Mouse (Mus musculus) CH12.LX (cell line): ENCODE results near the gene Dclk2. TPM values are rescaled to one million over a fixed set of nuclear protein-coding genes. Genes with fewer than 3 reads are reported as not detected.

Experiments used
- DNase-seq: peaks from one replicate; pipeline ENCODE4 v3.0.0-alpha.2; 2013; ENCODE audit errors: extremely low read depth
- H3K27ac ChIP-seq: 2 replicates; pipeline ENCODE4 v1.5.1; 2012; ENCODE audit warnings: low read depth, mild to moderate bottlenecking, control low read depth, moderate library complexity; ENCODE audit not compliant: insufficient read depth
- H3K27me3 ChIP-seq: replicated peaks from 2 replicates; pipeline ENCODE3; 2012; ENCODE audit warnings: inconsistent platforms
- H3K36me3 ChIP-seq, 2 experiments: replicated peaks in 1 of 2; 2 replicates each; pipeline versions ENCODE3 to v1.6.1; 2012; ENCODE audit warnings: inconsistent platforms in 1 of 2, low read length in 1 of 2, mild to moderate bottlenecking in 1 of 2, mixed read lengths in 1 of 2, moderate library complexity in 1 of 2; ENCODE audit not compliant: control insufficient read depth in 1 of 2, insufficient read depth in 1 of 2
- H3K4me1 ChIP-seq, 2 experiments: 2 replicates each; pipeline ENCODE4 v1.6.1; 2012; ENCODE audit warnings: inconsistent platforms in 1 of 2, moderate library complexity in 1 of 2; ENCODE audit not compliant: insufficient read depth in 2 of 2, control insufficient read depth in 1 of 2
- H3K4me2 ChIP-seq: 2 replicates; pipeline ENCODE4 v1.6.1; 2012; ENCODE audit warnings: low read depth, mild to moderate bottlenecking, control low read depth; ENCODE audit not compliant: poor library complexity, insufficient read depth, severe bottlenecking
- H3K4me3 ChIP-seq, 3 experiments: fragments of 150-350 bp in 1 of 3; sonication (generic) in 1 of 3; replicated peaks in 1 of 3; 2 replicates each; pipeline versions ENCODE3 to v1.5.1; 2011 to 2012; ENCODE audit warnings: low read depth in 2 of 3, low read length in 2 of 3, mild to moderate bottlenecking in 2 of 3, moderate library complexity in 2 of 3, control low read depth in 1 of 3, improper control_type of control experiment in 1 of 3, inconsistent platforms in 1 of 3, mixed read lengths in 1 of 3; ENCODE audit not compliant: poor library complexity in 1 of 3
- H3K79me2 ChIP-seq: replicated peaks from 2 replicates; pipeline ENCODE4 v1.6.1; 2012; ENCODE audit warnings: mild to moderate bottlenecking, moderate library complexity; ENCODE audit not compliant: control insufficient read depth, poor library complexity, insufficient read depth, severe bottlenecking; ENCODE audit errors: extremely low read depth
- H3K9ac ChIP-seq: 2 replicates; pipeline ENCODE4 v1.6.1; 2012; ENCODE audit warnings: low read depth, mild to moderate bottlenecking, control low read depth, moderate library complexity; ENCODE audit not compliant: insufficient read depth
- H3K9me3 ChIP-seq: replicated peaks from 2 replicates; pipeline ENCODE3; 2012; ENCODE audit warnings: low read length, inconsistent platforms, mixed read lengths
- BHLHE40 ChIP-seq: IDR thresholded peaks from 2 replicates; pipeline ENCODE4 v1.6.1; 2011; ENCODE audit warnings: mild to moderate bottlenecking, low read depth, low read length, improper control_type of control experiment
- CHD2 ChIP-seq: IDR thresholded peaks from 2 replicates; pipeline ENCODE4 v1.6.1; 2011; ENCODE audit warnings: low read length, improper control_type of control experiment
- CTCF ChIP-seq, 2 experiments: IDR thresholded peaks in 1 of 2; conservative IDR thresholded peaks in 1 of 2; 2 replicates each; pipeline ENCODE4 v1.5.1; 2011 to 2012; ENCODE audit warnings: low read depth in 2 of 2, low read length in 2 of 2, improper control_type of control experiment in 1 of 2, inconsistent platforms in 1 of 2, mild to moderate bottlenecking in 1 of 2, moderate library complexity in 1 of 2
- ELF1 ChIP-seq: IDR thresholded peaks from 2 replicates; pipeline ENCODE4 v1.6.1; 2014; ENCODE audit warnings: low read depth, mild to moderate bottlenecking, inconsistent platforms, low read length, improper control_type of control experiment
- HCFC1 ChIP-seq: IDR thresholded peaks from 2 replicates; pipeline ENCODE4 v1.6.1; 2012; ENCODE audit warnings: low read depth, mild to moderate bottlenecking, inconsistent platforms, low read length, improper control_type of control experiment
- IRF4 ChIP-seq: IDR thresholded peaks from 2 replicates; pipeline ENCODE4 v1.6.1; 2014; ENCODE audit warnings: low read depth, mild to moderate bottlenecking, inconsistent platforms, low read length, improper control_type of control experiment
- KAT2A ChIP-seq: IDR thresholded peaks from 2 replicates; pipeline ENCODE4 v1.6.1; 2012; ENCODE audit warnings: low read length, improper control_type of control experiment, inconsistent platforms; ENCODE audit not compliant: insufficient replicate concordance
- MAX ChIP-seq: IDR thresholded peaks from 2 replicates; pipeline ENCODE4 v1.6.1; 2011; ENCODE audit warnings: low read length, improper control_type of control experiment
- MAZ ChIP-seq: IDR thresholded peaks from 2 replicates; pipeline ENCODE4 v1.6.1; 2012; ENCODE audit warnings: low read depth, mild to moderate bottlenecking, inconsistent platforms, low read length, improper control_type of control experiment, moderate library complexity
- MEF2A ChIP-seq: IDR thresholded peaks from 2 replicates; pipeline ENCODE4 v1.6.1; 2014; ENCODE audit warnings: low read depth, mild to moderate bottlenecking, inconsistent platforms, low read length, improper control_type of control experiment, borderline replicate concordance
- MXI1 ChIP-seq: IDR thresholded peaks from 2 replicates; pipeline ENCODE4 v1.6.1; 2011; ENCODE audit warnings: mild to moderate bottlenecking, low read depth, low read length, improper control_type of control experiment
- MYC ChIP-seq: IDR thresholded peaks from 2 replicates; pipeline ENCODE4 v1.6.1; 2011; ENCODE audit warnings: low read depth, mild to moderate bottlenecking, improper control_type of control experiment, low read length
- NELFE ChIP-seq: IDR thresholded peaks from 2 replicates; pipeline ENCODE4 v1.6.1; 2011; ENCODE audit warnings: low read depth, low read length, improper control_type of control experiment
- NRF1 ChIP-seq: IDR thresholded peaks from 2 replicates; pipeline ENCODE4 v1.6.1; 2014; ENCODE audit warnings: low read depth, mild to moderate bottlenecking, inconsistent platforms, low read length, improper control_type of control experiment, moderate library complexity
- PAX5 ChIP-seq: IDR thresholded peaks from 2 replicates; pipeline ENCODE4 v1.6.1; 2012; ENCODE audit warnings: low read length, inconsistent platforms, mixed read lengths
- SIN3A ChIP-seq: IDR thresholded peaks from 2 replicates; pipeline ENCODE4 v1.6.1; 2012; ENCODE audit warnings: low read length, improper control_type of control experiment, inconsistent platforms
- TCF12 ChIP-seq: IDR thresholded peaks from 2 replicates; pipeline ENCODE4 v1.6.1; 2014; ENCODE audit warnings: low read depth, mild to moderate bottlenecking, inconsistent platforms, low read length, improper control_type of control experiment
- UBTF ChIP-seq: IDR thresholded peaks from 2 replicates; pipeline ENCODE4 v1.6.1; 2012; ENCODE audit warnings: low read depth, mild to moderate bottlenecking, inconsistent platforms, low read length, improper control_type of control experiment, moderate library complexity
- USF2 ChIP-seq: conservative IDR thresholded peaks from 2 replicates; pipeline ENCODE4 v1.6.1; 2011; ENCODE audit warnings: low read depth, low read length, improper control_type of control experiment
- ZC3H11A ChIP-seq: IDR thresholded peaks from 2 replicates; pipeline ENCODE4 v1.6.1; 2012; ENCODE audit warnings: low read depth, mild to moderate bottlenecking, inconsistent platforms, low read length, improper control_type of control experiment
- ZNF384 ChIP-seq: IDR thresholded peaks from 2 replicates; pipeline ENCODE4 v1.6.1; 2012; ENCODE audit warnings: low read depth, low read length, improper control_type of control experiment, inconsistent platforms
- dilution Hi-C: fragments of 300-500 bp; cut with MboI; formaldehyde crosslinking; loops from 2 replicates; pipeline ENCODE4 v1.14.3; 2020; ENCODE audit warnings: low sequenced_read_pairs; ENCODE audit not compliant: extremely low pct_unique_long_range_greater_than_20kb, extremely low pct_ligation_motif_present
- in situ Hi-C: fragments of 300-500 bp; cut with MboI; formaldehyde crosslinking; loops from 3 replicates; pipeline ENCODE4 v1.14.3; 2019; ENCODE audit warnings: low sequenced_read_pairs, low pct_ligation_motif_present, low pct_unique_long_range_greater_than_20kb, mixed read lengths
- polyA plus RNA-seq: library from polyadenylated mRNA; unstranded; fragments of >175 nt; gene quantifications from 2 replicates; pipeline ENCODE4 v1.2.1, GENCODE M21; 2012; ENCODE audit warnings: low read depth; ENCODE audit not compliant: insufficient read length
- total RNA-seq, 2 experiments: library from RNA; depleted of rRNA; stranded (reverse); fragments of 300-350 nt in 1 of 2; fragments of >200 nt in 1 of 2; gene quantifications; 2 replicates each; pipeline ENCODE4 v1.2.3; 2012 to 2014

Dclk2 gene
- total and polyA plus RNA-seq, 3 experiments = 0.93 to 2.0 (median 1.0) TPM

- DNase-seq = no peak
- Histone ChIP-seq H3K4me3 (no peak overlapping the region), H3K27ac (no peak overlapping the region), H3K27me3 (no peaks in the 10 kb centered on the region), H3K4me2 (no peak overlapping the region), H3K4me1 (0 out of 4 replicates have a peak, but pooled peaks cover 2 to 4% of the 10 kb centered on the region in 2 experiments), H3K79me2 (no peaks in the 10 kb centered on the region), H3K36me3 (no peaks in the 10 kb centered on the region), H3K9me3 (peaks cover 2% of the 10 kb centered on the region), H3K9ac (no peak overlapping the region)
- TF ChIP-seq MXI1 = no peak
- no peak for TF ChIP-seq ZNF384
- dilution Hi-C loops = no loop called here
- in situ Hi-C loops = loop anchor here (25.0 kb wide), 1 partner anchor 398 kb away; no protein-coding TSS in a partner anchor
These were observed 160.2 kb downstream of the Dclk2 start for GRCm38 (mm10) chr3:86760474-86760873.

DNA sequence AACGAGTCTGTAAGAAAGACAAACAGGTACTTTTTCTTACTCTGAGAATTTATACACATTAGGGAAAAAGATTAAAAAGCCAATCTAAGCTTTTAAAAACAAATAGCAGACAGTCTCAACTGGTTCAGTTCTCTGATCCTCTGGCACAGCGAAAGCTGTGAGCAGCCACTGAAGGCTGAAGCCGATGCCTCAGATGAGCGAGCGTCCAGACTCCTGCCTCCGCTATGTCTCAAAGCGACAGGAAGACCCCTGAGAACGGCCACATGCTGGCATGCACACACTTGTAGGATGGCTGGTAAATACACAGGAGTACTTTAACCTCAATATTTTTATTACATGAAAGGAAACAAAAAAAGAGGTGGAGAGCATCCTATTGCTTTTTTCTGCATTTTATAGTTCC, 160.8 kb downstream of the Dclk2 start:
- Histone ChIP-seq H3K36me3 (no peaks in the 10 kb centered on the region), H3K27me3 (no peaks in the 10 kb centered on the region), H3K4me2 (no peak overlapping the region), H3K9ac (no peak overlapping the region), H3K27ac (no peak overlapping the region), H3K4me1 (0 out of 4 replicates have a peak, but pooled peaks cover 2 to 4% of the 10 kb centered on the region in 2 experiments), H3K4me3 (no peak overlapping the region), H3K79me2 (no peaks in the 10 kb centered on the region), H3K9me3 (peaks cover 2% of the 10 kb centered on the region)
- TF ChIP-seq MEF2A = no peak
- no peak for TF ChIP-seq SIN3A
- no peak for TF ChIP-seq CHD2
- TF ChIP-seq KAT2A = no peak
- TF ChIP-seq UBTF = no peak
- TF ChIP-seq CTCF (conservative IDR thresholded peaks at IDR 0.05 in 1 of 2, IDR thresholded peaks at IDR 0.05 in 1 of 2; ENCODE audit: low read depth in 2 of 2, low read length in 2 of 2) = no peak
- no peak for TF ChIP-seq ELF1
- no peak for TF ChIP-seq PAX5
- no peak for TF ChIP-seq MAX
- no peak for TF ChIP-seq IRF4
- no peak for DNase-seq
- dilution Hi-C loops = no loop called here
- in situ Hi-C loops = loop anchor here (25.0 kb wide), 1 partner anchor 398 kb away; no protein-coding TSS in a partner anchor

- Histone ChIP-seq H3K4me3 (no peak overlapping the region), H3K27ac (no peak overlapping the region), H3K4me2 (peak overlapping the region; percentile 50; the same call in 1 of the 2 replicates), H3K27me3 (no peaks in the 10 kb centered on the region), H3K9ac (no peak overlapping the region), H3K9me3 (peaks cover 2% of the 10 kb centered on the region), H3K36me3 (no peaks in the 10 kb centered on the region), H3K79me2 (no peaks in the 10 kb centered on the region), H3K4me1 (0 out of 4 replicates have a peak, but pooled peaks cover 2 to 4% of the 10 kb centered on the region in 2 experiments)
- dilution Hi-C loops = no loop called here
- in situ Hi-C loops = loop anchor here (25.0 kb wide), 1 partner anchor 397 kb away; no protein-coding TSS in a partner anchor
- no peak for TF ChIP-seq MYC
- TF ChIP-seq TCF12 = no peak
- no peak for TF ChIP-seq NELFE
- no peak for TF ChIP-seq HCFC1
- no peak for TF ChIP-seq MAZ
- TF ChIP-seq BHLHE40 = no peak
- TF ChIP-seq NRF1 = no peak
- no peak for TF ChIP-seq ZC3H11A
- TF ChIP-seq USF2 = no peak
- no peak for DNase-seq
These were observed 161.3 kb downstream of the Dclk2 start for GRCm38 (mm10) chr3:86759383-86759782.
